Mouse (Mus musculus) urinary bladder, adult 18-20 months (tissue): ENCODE data around the gene Col25a1.

ENCODE experiments used
- DNase-seq, 2 experiments: peaks; one replicate each; pipeline ENCODE4 v3.0.0; 2022; ENCODE audit warnings: low spot score in 2 of 2, mixed read lengths in 2 of 2

Gene Col25a1

GRCm38 (mm10) chr3:130242647-130243296 lies 111.5 kb downstream of the Col25a1 start:
- no peak for DNase-seq

GRCm38 (mm10) chr3:130252355-130252754 lies 121.1 kb downstream of the Col25a1 start:
- DNase-seq: no peak

- DNase-seq: no peak
Measured at GRCm38 (mm10) chr3:130256059-130256458, 124.8 kb downstream of the Col25a1 start.

GRCm38 (mm10) chr3:130256610-130257009 lies 125.3 kb downstream of the Col25a1 start:
- DNase-seq: no peak

- DNase-seq: no peak
Measured at GRCm38 (mm10) chr3:130259670-130260069, 128.4 kb downstream of the Col25a1 start.

GRCm38 (mm10) chr3:130260316-130260715 lies 129.0 kb downstream of the Col25a1 start:
- peak in 1 of 2 experiments; percentile 2 for DNase-seq

- DNase-seq: no peak
Measured at GRCm38 (mm10) chr3:130265104-130265503, 133.8 kb downstream of the Col25a1 start.

GRCm38 (mm10) chr3:130270509-130270908 lies 139.2 kb downstream of the Col25a1 start:
- no peak for DNase-seq

GRCm38 (mm10) chr3:130273949-130274348 lies 142.6 kb downstream of the Col25a1 start:
- no peak for DNase-seq

GRCm38 (mm10) chr3:130278298-130279050 lies 147.2 kb downstream of the Col25a1 start:
- no peak for DNase-seq

GRCm38 (mm10) chr3:130283011-130283760 lies 151.9 kb downstream of the Col25a1 start:
- no peak for DNase-seq

- DNase-seq: no peak
Measured at GRCm38 (mm10) chr3:130288102-130288501, 156.8 kb downstream of the Col25a1 start.

- DNase-seq: no peak
Measured at GRCm38 (mm10) chr3:130288756-130289155, 157.5 kb downstream of the Col25a1 start.

GRCm38 (mm10) chr3:130289220-130289619 lies 157.9 kb downstream of the Col25a1 start:
- no peak for DNase-seq

GRCm38 (mm10) chr3:130290175-130290574 lies 158.9 kb downstream of the Col25a1 start:
- no peak for DNase-seq

GRCm38 (mm10) chr3:130290672-130291071 lies 159.4 kb downstream of the Col25a1 start:
- no peak for DNase-seq

- no peak for DNase-seq
Measured at GRCm38 (mm10) chr3:130291926-130292325, 160.6 kb downstream of the Col25a1 start.

GRCm38 (mm10) chr3:130300530-130300929 lies 169.2 kb downstream of the Col25a1 start:
- DNase-seq: no peak

GRCm38 (mm10) chr3:130303597-130303996 lies 172.3 kb downstream of the Col25a1 start:
- no peak for DNase-seq

- DNase-seq: no peak
Measured at GRCm38 (mm10) chr3:130304827-130305226, 173.5 kb downstream of the Col25a1 start.

GRCm38 (mm10) chr3:130305686-130306085 lies 174.4 kb downstream of the Col25a1 start:
- DNase-seq: no peak

- DNase-seq: no peak
Measured at GRCm38 (mm10) chr3:130309277-130309676, 178.0 kb downstream of the Col25a1 start.
